Mouse (Mus musculus): ENCODE results near the gene Dab2ip. TPM values are rescaled to one million over a fixed set of nuclear protein-coding genes. Genes with fewer than 3 reads are reported as not detected.

Gene Dab2ip
- polyA plus RNA-seq, 1 experiment from 2014 or later = 48.4 TPM

DNA sequence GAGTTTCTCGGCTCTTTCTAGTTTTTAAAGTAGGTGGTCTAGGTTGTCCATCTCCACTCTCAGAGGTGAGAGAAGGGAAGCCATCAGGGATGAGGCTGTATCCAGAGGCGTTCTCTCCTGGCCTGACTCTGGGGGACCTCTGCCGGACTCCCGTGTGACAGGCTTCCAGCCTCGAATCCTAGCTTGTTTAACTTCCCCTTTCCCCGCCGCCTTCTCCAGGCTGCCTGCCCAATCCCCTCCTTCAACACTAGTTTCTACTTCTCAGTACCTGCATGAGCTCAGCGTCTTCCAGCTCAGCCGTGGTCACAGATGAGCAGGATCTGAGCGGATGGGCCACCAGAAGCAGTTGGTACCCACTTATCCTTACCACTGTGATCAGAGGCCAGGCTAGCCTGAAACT, 31.3 kb downstream of the Dab2ip start:
- no peaks in the 10 kb centered on the region for H3K36me3 ChIP-seq (replicated peaks; ENCODE audit: control insufficient read depth, insufficient read depth)
- H3K4me1 ChIP-seq (replicated peaks; ENCODE audit: control insufficient read depth, insufficient read depth, low read length) = peaks cover 7% of the 10 kb centered on the region
- ATAC-seq (ENCODE audit: low FRiP score) (no peak), DNase-seq (ENCODE audit: low spot score) (no peak)
- no peak overlapping the region for H3K4me2 ChIP-seq (replicated peaks)
- no peak overlapping the region for H3K27ac ChIP-seq
- peaks cover 11% of the 10 kb centered on the region for H3K27me3 ChIP-seq (ENCODE audit: control insufficient read depth, insufficient read depth, low read length)
- no peak overlapping the region for H3K9ac ChIP-seq
- H3K4me3 ChIP-seq (replicated peaks; ENCODE audit: low read length) = no peak overlapping the region
- no peaks in the 10 kb centered on the region for H3K9me3 ChIP-seq (ENCODE audit: control insufficient read depth, low read length)
- 73% methylated on average over 10 of the region's 10 CpGs for WGBS

DNA sequence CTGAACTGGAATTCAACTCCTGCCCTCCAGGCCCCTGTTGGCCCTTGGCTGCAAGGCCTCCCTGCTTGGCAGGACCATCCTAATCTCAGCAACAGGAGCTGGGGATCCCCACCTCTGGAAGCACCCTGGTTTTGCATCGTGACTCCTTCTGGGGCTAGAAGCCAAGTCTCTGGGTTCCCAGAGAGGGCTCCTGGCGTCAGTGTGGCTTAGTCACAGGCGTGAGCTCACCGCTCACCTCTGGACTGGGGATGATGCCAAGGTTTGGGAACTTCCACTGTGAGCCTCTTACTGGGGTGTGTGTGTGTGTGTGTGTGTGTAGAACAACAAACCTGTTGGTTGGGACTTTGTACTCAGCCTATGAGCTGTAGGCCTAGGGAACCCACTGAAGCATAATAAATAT, 31.7 kb downstream of the Dab2ip start:
- Histone ChIP-seq H3K27ac (no peak overlapping the region), H3K36me3 (replicated peaks; ENCODE audit: control insufficient read depth, insufficient read depth) (no peaks in the 10 kb centered on the region), H3K27me3 (ENCODE audit: control insufficient read depth, insufficient read depth, low read length) (peaks cover 7% of the 10 kb centered on the region; the same call in 1 of the 2 replicates), H3K9ac (no peak overlapping the region), H3K4me3 (replicated peaks; ENCODE audit: low read length) (no peak overlapping the region), H3K4me2 (replicated peaks) (no peak overlapping the region), H3K4me1 (replicated peaks; ENCODE audit: control insufficient read depth, insufficient read depth, low read length) (peaks cover 7% of the 10 kb centered on the region), H3K9me3 (ENCODE audit: control insufficient read depth, low read length) (no peaks in the 10 kb centered on the region)
- 83% methylated on average over 4 of the region's 4 CpGs for WGBS
- ATAC-seq (ENCODE audit: low FRiP score) (no peak), DNase-seq (ENCODE audit: low spot score) (no peak)

DNA sequence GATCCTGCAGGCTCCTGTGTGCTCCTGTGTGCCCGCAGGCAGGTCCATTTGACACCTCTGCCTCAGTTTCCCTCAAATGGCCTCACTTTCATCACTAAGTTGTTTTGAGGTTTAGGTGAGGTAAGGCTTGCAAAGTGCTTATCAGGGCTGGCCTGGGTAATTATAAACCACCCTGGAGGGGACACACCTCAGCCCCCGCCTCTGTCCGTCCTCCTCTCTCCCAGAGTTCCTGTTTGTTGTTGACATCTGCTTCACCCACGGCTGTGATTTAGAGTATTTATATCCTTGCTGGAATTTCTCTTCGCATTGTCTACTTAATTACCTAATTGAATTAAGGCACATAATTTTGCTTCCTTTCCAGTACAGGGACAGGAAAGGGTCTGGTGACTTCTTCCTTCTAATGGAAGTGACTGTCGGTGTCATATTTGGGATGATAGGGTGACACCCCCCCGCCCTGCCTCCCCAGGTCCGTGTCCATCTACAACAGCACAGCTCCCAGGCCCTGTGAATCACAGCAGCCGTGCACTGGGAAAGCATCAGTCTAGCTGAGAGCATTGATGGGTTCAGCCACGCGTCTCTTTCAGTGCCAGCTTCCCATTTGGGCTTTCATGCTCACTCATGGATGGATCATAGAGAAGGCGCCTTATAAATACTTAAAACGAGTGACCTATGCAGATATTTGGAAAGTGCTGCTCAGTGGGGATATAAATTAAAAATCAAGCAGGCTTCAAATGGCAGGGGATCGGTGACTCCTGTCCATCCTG, 34.1 kb downstream of the Dab2ip start:
- no peak overlapping the region for H3K27ac ChIP-seq
- ATAC-seq (ENCODE audit: low FRiP score) (no peak), DNase-seq (ENCODE audit: low spot score) (no peak)
- no peak overlapping the region for H3K4me3 ChIP-seq (replicated peaks; ENCODE audit: low read length)
- no peak overlapping the region for H3K9ac ChIP-seq
- peaks cover 7% of the 10 kb centered on the region for H3K4me1 ChIP-seq (replicated peaks; ENCODE audit: control insufficient read depth, insufficient read depth, low read length)
- no peaks in the 10 kb centered on the region for H3K9me3 ChIP-seq (ENCODE audit: control insufficient read depth, low read length)
- no peaks in the 10 kb centered on the region for H3K36me3 ChIP-seq (replicated peaks; ENCODE audit: control insufficient read depth, insufficient read depth)
- H3K4me2 ChIP-seq (replicated peaks) = no peak overlapping the region
- 70% methylated on average over 14 of the region's 14 CpGs for WGBS
- peaks cover 3% of the 10 kb centered on the region; the same call in 1 of the 2 replicates for H3K27me3 ChIP-seq (ENCODE audit: control insufficient read depth, insufficient read depth, low read length)

DNA sequence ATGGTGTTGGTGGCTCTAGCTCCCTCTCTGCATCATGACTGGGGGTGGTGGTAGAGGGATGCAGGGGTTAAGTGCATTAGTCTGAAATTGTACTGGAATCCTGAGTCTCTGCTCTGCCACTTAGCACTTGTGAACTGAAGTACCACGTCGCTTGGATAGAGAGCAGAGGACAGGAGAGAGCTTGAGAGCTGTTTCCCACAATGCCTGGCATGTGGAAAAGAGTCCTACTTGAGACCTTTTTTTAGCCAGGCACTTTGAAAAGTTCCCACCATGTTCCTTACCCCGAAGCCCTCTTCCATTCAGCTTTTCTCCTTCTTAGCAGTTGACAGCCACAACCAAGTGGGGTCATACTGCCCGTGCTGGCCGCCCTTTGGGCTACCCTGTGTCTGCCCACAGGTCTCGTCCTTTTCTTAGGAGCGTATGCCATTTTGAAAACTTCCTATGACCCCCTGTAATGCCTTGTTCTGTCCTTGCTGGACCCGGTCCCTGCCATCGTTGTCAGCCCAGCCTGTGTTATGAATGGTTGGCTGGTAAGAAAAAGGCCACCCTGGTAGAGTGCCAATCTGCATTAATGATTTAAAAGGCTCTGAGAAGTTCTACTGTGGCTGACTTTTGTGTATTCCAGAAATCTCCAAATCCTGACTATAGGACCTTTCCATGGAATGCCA, 34.8 kb downstream of the Dab2ip start:
- Histone ChIP-seq H3K9me3 (ENCODE audit: control insufficient read depth, low read length) (no peaks in the 10 kb centered on the region), H3K27me3 (ENCODE audit: control insufficient read depth, insufficient read depth, low read length) (peaks cover 3% of the 10 kb centered on the region; the same call in 1 of the 2 replicates), H3K4me3 (replicated peaks; ENCODE audit: low read length) (no peak overlapping the region), H3K27ac (no peak overlapping the region), H3K9ac (no peak overlapping the region), H3K36me3 (replicated peaks; ENCODE audit: control insufficient read depth, insufficient read depth) (no peaks in the 10 kb centered on the region), H3K4me1 (replicated peaks; ENCODE audit: control insufficient read depth, insufficient read depth, low read length) (peaks cover 7% of the 10 kb centered on the region), H3K4me2 (replicated peaks) (no peak overlapping the region)
- ATAC-seq (ENCODE audit: low FRiP score) (0 out of 2 replicates have a peak, but pooled peaks have one; percentile 22), DNase-seq (ENCODE audit: low spot score) (no peak)
- WGBS = 58% methylated on average over 9 of the region's 9 CpGs

DNA sequence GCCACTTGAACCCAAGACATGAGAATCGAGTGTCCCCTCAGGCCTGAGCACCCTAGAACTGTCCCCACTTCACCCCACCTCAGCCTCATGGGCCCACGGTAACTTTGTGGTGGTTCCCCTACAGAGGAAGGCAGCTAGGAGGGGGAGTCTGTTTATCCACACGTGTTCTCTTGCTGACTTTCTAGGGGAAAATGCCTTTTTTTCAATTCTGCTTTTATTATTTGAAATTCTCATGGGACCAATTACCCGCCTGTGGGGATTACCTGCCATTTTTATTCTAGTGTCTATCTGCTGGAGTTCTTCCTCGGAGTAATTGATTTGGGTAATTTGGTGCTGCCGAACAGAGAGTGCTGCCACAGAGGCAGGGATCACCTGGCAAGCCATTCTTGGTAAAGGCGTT, 35.8 kb downstream of the Dab2ip start:
- WGBS = 74% methylated on average over 7 of the region's 7 CpGs
- Histone ChIP-seq H3K9ac (no peak overlapping the region), H3K9me3 (ENCODE audit: control insufficient read depth, low read length) (no peaks in the 10 kb centered on the region), H3K4me1 (replicated peaks; ENCODE audit: control insufficient read depth, insufficient read depth, low read length) (peaks cover 7% of the 10 kb centered on the region), H3K4me3 (replicated peaks; ENCODE audit: low read length) (no peak overlapping the region), H3K27me3 (ENCODE audit: control insufficient read depth, insufficient read depth, low read length) (no peaks in the 10 kb centered on the region), H3K27ac (no peak overlapping the region), H3K4me2 (replicated peaks) (no peak overlapping the region), H3K36me3 (replicated peaks; ENCODE audit: control insufficient read depth, insufficient read depth) (no peaks in the 10 kb centered on the region)
- ATAC-seq (ENCODE audit: low FRiP score) (no peak), DNase-seq (ENCODE audit: low spot score) (no peak)

DNA sequence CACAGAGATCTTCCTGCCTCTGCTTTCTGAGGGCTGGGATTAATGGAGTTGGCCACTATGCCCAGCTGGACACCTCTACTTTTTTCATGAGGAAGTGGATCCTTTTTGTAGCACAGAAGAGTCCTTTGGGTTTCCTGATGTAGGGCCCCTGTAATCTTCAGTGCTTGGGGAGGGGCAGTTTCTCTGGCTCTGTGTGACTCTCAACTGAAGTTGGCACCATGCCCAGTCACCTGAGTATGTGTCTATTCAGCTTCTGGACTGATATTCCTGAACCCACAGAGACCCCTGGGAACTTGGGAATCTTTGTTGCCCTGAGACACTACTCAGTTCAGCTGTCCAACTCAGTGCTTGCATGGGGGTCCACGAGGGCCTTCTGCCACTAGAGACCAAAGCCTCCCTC, 37.0 kb downstream of the Dab2ip start:
- H3K4me3 ChIP-seq (replicated peaks; ENCODE audit: low read length) = no peak overlapping the region
- no peaks in the 10 kb centered on the region for H3K9me3 ChIP-seq (ENCODE audit: control insufficient read depth, low read length)
- 67% methylated on average over 1 of the region's 1 CpGs for WGBS
- H3K4me1 ChIP-seq (replicated peaks; ENCODE audit: control insufficient read depth, insufficient read depth, low read length) = peaks cover 7% of the 10 kb centered on the region
- ATAC-seq (ENCODE audit: low FRiP score) (no peak), DNase-seq (ENCODE audit: low spot score) (no peak)
- H3K27ac ChIP-seq = no peak overlapping the region
- no peak overlapping the region for H3K9ac ChIP-seq
- H3K4me2 ChIP-seq (replicated peaks) = no peak overlapping the region
- H3K27me3 ChIP-seq (ENCODE audit: control insufficient read depth, insufficient read depth, low read length) = no peaks in the 10 kb centered on the region
- no peaks in the 10 kb centered on the region for H3K36me3 ChIP-seq (replicated peaks; ENCODE audit: control insufficient read depth, insufficient read depth)

DNA sequence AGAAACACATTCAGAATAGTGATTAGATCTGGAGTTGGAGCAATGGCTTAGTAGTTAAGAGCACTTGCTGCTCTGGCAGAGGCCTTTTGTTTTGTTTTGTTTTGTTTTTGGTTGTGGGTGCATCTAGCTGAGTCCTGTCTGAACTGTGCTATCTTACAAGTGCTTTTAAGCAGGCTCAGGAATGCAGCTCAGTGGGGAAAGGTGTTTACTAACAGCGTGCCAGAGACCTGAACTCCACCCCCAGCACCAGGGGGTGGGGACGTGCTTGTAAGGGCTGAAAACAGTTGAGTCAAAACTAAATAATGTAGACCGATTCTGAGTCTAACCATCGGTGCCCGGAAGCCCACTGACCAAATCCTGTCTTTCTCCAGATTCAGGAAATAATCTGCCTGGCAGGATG, 37.7 kb downstream of the Dab2ip start:
- no peaks in the 10 kb centered on the region for H3K27me3 ChIP-seq (ENCODE audit: control insufficient read depth, insufficient read depth, low read length)
- peaks cover 7% of the 10 kb centered on the region for H3K4me1 ChIP-seq (replicated peaks; ENCODE audit: control insufficient read depth, insufficient read depth, low read length)
- DNase-seq (ENCODE audit: low spot score) = no peak
- no peaks in the 10 kb centered on the region for H3K36me3 ChIP-seq (replicated peaks; ENCODE audit: control insufficient read depth, insufficient read depth)
- no peak for ATAC-seq (ENCODE audit: low FRiP score)
- H3K9me3 ChIP-seq (ENCODE audit: control insufficient read depth, low read length) = no peaks in the 10 kb centered on the region
- H3K4me3 ChIP-seq (replicated peaks; ENCODE audit: low read length) = no peak overlapping the region
- H3K27ac ChIP-seq = no peak overlapping the region
- H3K9ac ChIP-seq = no peak overlapping the region
- WGBS = 59% methylated on average over 5 of the region's 5 CpGs
- H3K4me2 ChIP-seq (replicated peaks) = no peak overlapping the region

DNA sequence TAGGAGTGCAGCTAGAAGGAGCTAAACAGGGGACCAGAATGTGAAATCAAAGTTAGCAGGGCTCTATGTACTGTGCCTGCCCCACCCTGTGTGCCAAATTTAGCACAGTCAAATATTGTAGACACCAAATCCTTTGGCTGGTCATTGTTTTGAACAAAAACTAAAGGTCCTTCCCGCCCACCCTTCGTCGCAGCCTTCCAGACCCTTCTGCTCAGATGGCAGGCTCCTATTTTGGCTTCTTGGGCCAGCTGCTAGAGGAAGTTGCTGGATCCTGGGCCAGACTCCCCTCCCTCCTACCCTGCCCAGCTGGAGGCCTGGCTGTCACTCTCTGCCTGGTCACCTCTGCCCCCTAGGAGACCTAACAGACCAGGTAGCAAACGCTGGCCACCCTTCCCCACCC, 38.7 kb downstream of the Dab2ip start:
- Histone ChIP-seq H3K27me3 (ENCODE audit: control insufficient read depth, insufficient read depth, low read length) (no peaks in the 10 kb centered on the region), H3K9me3 (ENCODE audit: control insufficient read depth, low read length) (no peaks in the 10 kb centered on the region), H3K9ac (no peak overlapping the region), H3K4me3 (replicated peaks; ENCODE audit: low read length) (no peak overlapping the region), H3K4me1 (replicated peaks; ENCODE audit: control insufficient read depth, insufficient read depth, low read length) (peaks cover 7% of the 10 kb centered on the region), H3K4me2 (replicated peaks) (no peak overlapping the region), H3K36me3 (replicated peaks; ENCODE audit: control insufficient read depth, insufficient read depth) (no peaks in the 10 kb centered on the region), H3K27ac (no peak overlapping the region)
- no peak for DNase-seq (ENCODE audit: low spot score)
- no peak for ATAC-seq (ENCODE audit: low FRiP score)
- WGBS = 64% methylated on average over 4 of the region's 4 CpGs

DNA sequence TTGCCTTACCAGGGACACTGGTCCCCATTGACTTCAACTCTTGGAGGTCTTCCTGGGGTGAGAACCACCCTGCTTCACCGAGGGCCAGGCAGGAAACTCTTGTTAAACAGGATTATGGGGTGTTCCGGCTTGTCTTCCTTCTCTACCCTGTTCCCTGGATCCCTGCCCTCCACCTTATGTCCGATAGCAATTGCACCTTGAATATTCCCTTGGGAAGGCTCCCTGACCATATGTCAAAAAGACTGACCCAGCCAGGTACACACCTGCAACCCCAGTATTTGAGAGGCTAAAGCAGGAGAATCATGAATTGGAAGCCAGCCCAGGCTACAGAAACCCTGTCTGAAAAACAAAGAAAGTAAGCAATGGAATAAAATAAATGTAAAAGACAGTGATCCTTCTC, 40.8 kb downstream of the Dab2ip start:
- DNase-seq (ENCODE audit: low spot score) (no peak), ATAC-seq (ENCODE audit: low FRiP score) (no peak)
- Histone ChIP-seq H3K36me3 (replicated peaks; ENCODE audit: control insufficient read depth, insufficient read depth) (no peaks in the 10 kb centered on the region), H3K9me3 (ENCODE audit: control insufficient read depth, low read length) (no peaks in the 10 kb centered on the region), H3K27me3 (ENCODE audit: control insufficient read depth, insufficient read depth, low read length) (no peaks in the 10 kb centered on the region), H3K27ac (no peak overlapping the region), H3K4me2 (replicated peaks) (no peak overlapping the region), H3K4me1 (replicated peaks; ENCODE audit: control insufficient read depth, insufficient read depth, low read length) (no peaks in the 10 kb centered on the region), H3K9ac (no peak overlapping the region), H3K4me3 (replicated peaks; ENCODE audit: low read length) (no peak overlapping the region)
- 82% methylated on average over 3 of the region's 3 CpGs for WGBS
